Mouse (Mus musculus): ENCODE results near the gene Sctr.

The Sctr gene

GRCm38 (mm10) chr1:120006844-120007790, at the start of gene Sctr:
Gene Sctr, plus strand, starts transcription at chr1:120006894.
- DNase-seq (ENCODE audit: extremely low spot score, low spot score), result peak; percentile 60

- no peak for DNase-seq (ENCODE audit: extremely low spot score, low spot score)
Observed at GRCm38 (mm10) chr1:119957716-119958222, 48.9 kb upstream of the Sctr start.

- no peak for DNase-seq (ENCODE audit: extremely low spot score, low spot score)
Observed at GRCm38 (mm10) chr1:119959464-119959863, 47.2 kb upstream of the Sctr start.

GRCm38 (mm10) chr1:119959920-119960319, 46.8 kb upstream of the Sctr start:
- DNase-seq (ENCODE audit: extremely low spot score, low spot score), result no peak

DNA sequence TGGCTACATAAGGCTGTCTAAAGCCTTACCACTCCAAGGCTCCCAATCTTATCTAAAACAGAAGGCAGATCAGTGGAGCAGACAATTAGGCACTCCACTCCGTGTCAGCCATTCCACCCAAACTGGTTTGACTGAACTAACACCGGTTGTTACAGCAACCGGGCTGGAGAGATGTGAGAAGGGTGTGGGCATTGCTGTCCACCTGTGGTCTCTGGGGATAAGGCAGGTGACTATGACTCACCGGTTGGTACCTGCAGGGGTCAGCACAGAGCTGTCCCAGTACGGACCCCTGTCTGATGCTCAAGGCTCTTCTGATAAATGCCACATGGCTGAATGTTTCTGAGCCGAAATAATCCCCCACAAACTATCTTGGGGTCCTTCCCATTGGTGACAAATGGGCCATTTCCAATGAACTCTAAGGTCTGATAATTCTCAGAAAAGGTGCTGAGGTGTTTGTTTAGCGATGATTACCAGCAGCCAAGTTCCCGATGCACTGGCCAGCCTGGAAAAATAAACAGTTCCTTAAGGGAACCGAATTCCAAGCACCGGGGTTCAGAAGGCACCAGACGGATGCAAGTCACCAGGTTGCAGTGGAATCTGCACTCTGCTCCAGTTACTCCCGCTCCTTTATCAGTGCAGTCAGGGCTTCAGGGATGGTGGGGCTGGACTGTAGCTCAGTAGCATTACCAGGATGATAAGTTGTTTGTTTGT, 40.7 kb upstream of the Sctr start:
- no peak for DNase-seq (ENCODE audit: extremely low spot score, low spot score)

- DNase-seq (ENCODE audit: extremely low spot score, low spot score), result no peak
Observed at GRCm38 (mm10) chr1:119973117-119973516, 33.6 kb upstream of the Sctr start.

DNA sequence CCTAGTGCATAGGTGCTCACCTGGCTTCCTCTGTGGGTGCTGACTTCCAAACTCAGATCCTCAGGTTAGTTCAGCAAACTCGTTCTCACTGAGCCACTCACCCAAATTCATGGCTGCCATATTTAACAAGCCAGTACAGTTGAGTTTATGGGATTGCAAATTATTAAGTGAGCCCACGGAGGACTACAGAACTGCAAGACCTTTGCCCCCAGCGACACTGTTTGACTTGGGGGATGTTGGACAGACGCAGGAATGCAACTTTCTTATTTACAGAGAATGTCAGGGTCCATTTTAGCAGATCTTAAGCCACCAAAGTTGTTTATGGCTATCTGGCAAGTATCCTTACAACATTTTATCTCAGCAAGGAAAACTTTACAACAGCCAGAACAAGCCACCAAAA, 31.6 kb upstream of the Sctr start:
- DNase-seq (ENCODE audit: extremely low spot score, low spot score), result no peak

- DNase-seq (ENCODE audit: extremely low spot score, low spot score), result no peak
Observed at GRCm38 (mm10) chr1:119986555-119986954, 20.1 kb upstream of the Sctr start.

DNA sequence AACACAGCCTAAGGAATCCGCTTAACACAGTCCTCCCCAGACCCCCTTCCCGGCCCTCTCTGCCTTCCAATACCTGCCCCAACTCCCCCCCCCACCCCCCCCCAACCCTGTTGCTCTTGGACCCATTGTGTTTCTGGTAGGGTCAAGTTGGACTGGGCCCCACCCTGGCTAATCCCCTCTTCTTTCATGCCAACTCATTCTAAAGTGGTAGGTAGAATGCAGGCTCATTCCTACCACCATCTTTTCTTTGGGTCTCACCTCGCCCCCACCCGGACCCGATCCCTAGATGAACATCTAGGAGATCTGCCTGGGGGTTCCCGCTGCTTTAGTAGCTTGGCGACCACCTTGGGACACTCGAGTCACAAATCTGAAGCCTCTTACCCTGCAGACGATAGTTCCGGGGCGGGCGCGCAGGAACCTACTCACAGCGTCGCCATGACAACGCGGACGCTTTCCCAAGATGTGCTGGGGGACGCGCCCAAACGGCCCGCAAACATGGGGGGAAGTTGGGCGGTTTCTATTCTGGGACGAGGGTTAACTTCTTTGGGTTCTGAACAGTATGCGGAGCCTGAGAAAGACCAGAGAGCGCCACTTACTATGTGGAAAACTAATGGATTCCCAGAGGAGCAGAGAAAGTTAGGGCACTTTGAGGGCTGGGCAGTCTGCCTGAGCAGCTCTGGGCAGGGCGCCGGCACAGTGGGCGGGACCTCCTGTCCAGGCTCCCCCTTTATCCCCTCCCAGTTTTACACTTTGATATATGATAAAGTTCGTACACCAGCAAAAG, 9.7 kb upstream of the Sctr start, which contains the start of gene Cfap221:
TSS of gene Cfap221 (minus strand) at position 437 of the 784 bp plus-strand sequence.
- peak; percentile 80 for DNase-seq (ENCODE audit: extremely low spot score, low spot score)

GRCm38 (mm10) chr1:119997644-119998043, 9.1 kb upstream of the Sctr start:
- peak; percentile 26 for DNase-seq (ENCODE audit: extremely low spot score, low spot score)

GRCm38 (mm10) chr1:120007851-120008588, 1.3 kb downstream of the Sctr start:
- DNase-seq (ENCODE audit: extremely low spot score, low spot score), result no peak

- DNase-seq (ENCODE audit: extremely low spot score, low spot score), result no peak
Observed at GRCm38 (mm10) chr1:120012638-120013037, 5.9 kb downstream of the Sctr start.

DNA sequence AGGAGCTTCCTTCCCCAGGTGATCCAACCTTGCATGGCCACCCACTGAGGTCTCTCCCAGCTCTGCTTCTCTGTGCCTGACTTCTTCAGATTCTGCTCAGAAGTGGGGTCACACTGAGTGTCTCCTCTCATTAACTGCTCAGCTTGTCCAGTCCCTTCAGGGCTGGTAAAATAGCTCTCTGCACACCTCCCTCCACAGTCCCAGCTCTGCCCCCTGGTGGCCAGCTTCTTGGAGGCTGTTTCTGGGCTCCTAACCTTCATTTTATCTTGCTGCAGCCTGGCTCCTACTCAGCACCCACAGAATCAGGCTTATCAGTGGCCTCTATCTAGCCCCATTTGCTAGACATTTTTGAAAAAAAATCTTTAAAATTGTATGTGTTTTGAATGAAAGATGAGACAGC, 6.4 kb downstream of the Sctr start:
- peak; percentile 58 for DNase-seq (ENCODE audit: extremely low spot score, low spot score)

- DNase-seq (ENCODE audit: extremely low spot score, low spot score), result no peak
Observed at GRCm38 (mm10) chr1:120016240-120016639, 9.5 kb downstream of the Sctr start.

GRCm38 (mm10) chr1:120018900-120019299, 12.2 kb downstream of the Sctr start:
- DNase-seq (ENCODE audit: extremely low spot score, low spot score), result no peak

- no peak for DNase-seq (ENCODE audit: extremely low spot score, low spot score)
Observed at GRCm38 (mm10) chr1:120019428-120019827, 12.7 kb downstream of the Sctr start.

- no peak for DNase-seq (ENCODE audit: extremely low spot score, low spot score)
Observed at GRCm38 (mm10) chr1:120020322-120020897, 13.7 kb downstream of the Sctr start.

DNA sequence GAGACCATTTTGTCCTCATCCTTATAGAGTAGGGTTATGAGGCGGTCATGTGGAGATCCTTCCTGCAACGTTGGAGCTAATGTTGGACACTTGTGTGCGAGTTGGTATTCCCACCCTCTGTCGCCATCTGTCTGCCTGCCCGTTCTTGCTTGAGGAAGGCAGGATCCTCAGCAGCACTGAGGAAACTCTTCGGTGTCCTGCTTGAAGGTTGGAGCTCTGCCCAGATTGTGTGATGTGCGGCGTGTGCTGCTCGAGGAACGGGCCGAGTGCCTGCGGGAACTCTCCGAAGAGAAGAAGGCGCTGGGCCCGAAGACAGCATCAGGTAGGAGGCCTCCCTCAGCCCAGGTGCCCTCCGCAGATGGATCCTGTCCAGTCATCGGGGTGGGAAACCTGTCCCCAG, 15.3 kb downstream of the Sctr start:
- DNase-seq (ENCODE audit: extremely low spot score, low spot score), result no peak

- DNase-seq (ENCODE audit: extremely low spot score, low spot score), result no peak
Observed at GRCm38 (mm10) chr1:120024331-120025049, 17.8 kb downstream of the Sctr start.

DNA sequence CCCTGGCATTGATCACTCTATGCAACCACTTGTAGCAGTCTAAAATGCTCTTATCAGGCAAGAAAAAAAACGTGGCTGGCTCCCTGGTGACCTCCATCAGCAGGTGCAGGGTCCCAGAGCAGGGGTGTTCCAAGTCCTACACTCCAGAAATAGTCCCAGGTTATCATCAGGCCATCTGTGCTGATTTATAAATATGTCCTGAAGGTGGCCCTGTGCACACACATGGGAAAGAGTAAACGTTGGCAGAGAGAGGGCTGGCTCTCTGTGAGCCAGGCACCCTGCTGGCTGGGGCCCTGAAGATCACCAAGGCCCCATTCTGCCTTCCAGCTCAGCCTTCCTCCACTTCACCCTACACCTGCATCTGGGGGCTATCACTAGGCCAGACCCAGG, 18.4 kb downstream of the Sctr start:
- no peak for DNase-seq (ENCODE audit: extremely low spot score, low spot score)

Data from neural tube, embryonic 10.5 days (tissue).